Mouse (Mus musculus): ENCODE data around the gene Sept7.

- TF ChIP-seq CTCF (IDR thresholded peaks at IDR 0.05; ENCODE audit: low read depth, low read length): no peak
- no peak for TF ChIP-seq GATA2 (IDR thresholded peaks at IDR 0.05; ENCODE audit: borderline replicate concordance, low read depth, low read length)
- TF ChIP-seq GATA1 (IDR thresholded peaks at IDR 0.05; ENCODE audit: borderline replicate concordance, low read length): no peak
Measured at GRCm38 (mm10) chr9:25251611-25252282, 492 bp upstream of the Sept7 start.

Data from G1E (cell line).